Mouse (Mus musculus) intestine, embryonic 16.5 days (tissue): Measurements from ENCODE around the gene Ttc6. TPM values are rescaled to one million over a fixed set of nuclear protein-coding genes. Genes with fewer than 3 reads are reported as not detected.
A peak's percentile ranks its signal among the peaks of the same experiment; 100 is the strongest.

Experiments used
- ATAC-seq: fragments of 200-750 bp; cut with Nextera tagmentation; 2 replicates; pipeline ENCODE4 v1.8.0; 2017; ENCODE audit warnings: moderate TSS enrichment, moderate library complexity
- H3K27ac ChIP-seq: fragments of 300-500 bp; sonication (generic); 2 replicates; pipeline ENCODE4 v1.5.1; 2014; ENCODE audit warnings: mild to moderate bottlenecking, low read length
- H3K27me3 ChIP-seq: fragments of 300-500 bp; sonication (generic); replicated peaks from 2 replicates; pipeline ENCODE4 v1.6.1; 2014; ENCODE audit warnings: low read length, control low read depth, mixed read lengths; ENCODE audit not compliant: control insufficient read depth, insufficient read depth
- H3K36me3 ChIP-seq: fragments of 300-500 bp; sonication (generic); 2 replicates; pipeline ENCODE4 v1.6.1; 2014; ENCODE audit warnings: low read length, control low read depth; ENCODE audit not compliant: control insufficient read depth, insufficient read depth
- H3K4me1 ChIP-seq: fragments of 300-500 bp; sonication (generic); 2 replicates; pipeline ENCODE4 v1.6.1; 2014; ENCODE audit warnings: low read length, control low read depth, mixed read lengths; ENCODE audit not compliant: control insufficient read depth, insufficient read depth
- H3K4me2 ChIP-seq: fragments of 300-500 bp; sonication (generic); 2 replicates; pipeline ENCODE4 v1.6.1; 2014; ENCODE audit warnings: low read depth, low read length, control low read depth
- H3K4me3 ChIP-seq: fragments of 300-500 bp; sonication (generic); 2 replicates; pipeline ENCODE4 v1.5.1; 2014; ENCODE audit warnings: mild to moderate bottlenecking, low read length
- H3K9ac ChIP-seq: fragments of 300-500 bp; sonication (generic); 2 replicates; pipeline ENCODE4 v1.6.1; 2014; ENCODE audit warnings: low read depth, low read length
- H3K9me3 ChIP-seq: fragments of 300-500 bp; sonication (generic); 2 replicates; pipeline ENCODE4 v1.6.1; 2016; ENCODE audit warnings: low read length, control low read depth; ENCODE audit not compliant: control insufficient read depth
- WGBS: fragments of 180-500 bp; shearing (Covaris S2); extraction: QIAGEN DNeasy Blood & Tissue Kit; methylation state at CpG from one replicate; pipeline ENCODE4 v1.1.7; 2014; 5-methylcytosine and 5-hydroxymethylcytosine counted together
- polyA plus RNA-seq: library from polyadenylated mRNA; unstranded; fragments of >200 nt; fragmentation: Nextera tagmentation; extraction: Ambion mirVana; gene quantifications from 2 replicates; pipeline ENCODE4 v1.2.1, GENCODE M21; 2015

Ttc6 gene
- polyA plus RNA-seq, 1 experiment from 2014 or later, result 0.50 TPM

DNA sequence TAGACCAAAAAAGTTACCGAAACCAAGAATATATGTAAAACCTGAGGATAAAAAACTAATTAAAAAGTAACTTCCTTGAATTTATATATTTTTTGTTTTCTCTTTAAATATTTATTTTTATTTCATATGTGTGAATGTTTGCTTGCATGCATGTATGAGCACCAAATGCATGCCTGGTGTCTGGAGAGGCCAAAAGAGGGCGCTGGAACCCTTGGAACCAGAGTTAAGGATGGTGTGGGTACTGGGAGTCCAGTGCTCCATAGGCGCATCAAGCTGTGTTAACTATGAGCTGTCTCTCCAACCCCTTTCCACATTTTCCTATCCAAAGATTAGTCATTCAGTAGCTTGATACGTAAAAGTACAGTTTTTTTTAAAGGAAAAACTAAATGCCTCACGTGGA, 58.1 kb downstream of the Ttc6 start:
- Histone ChIP-seq H3K4me1 (no peaks in the 10 kb centered on the region), H3K4me3 (no peak overlapping the region), H3K27ac (no peak overlapping the region), H3K9ac (no peak overlapping the region), H3K4me2 (no peak overlapping the region), H3K36me3 (no peaks in the 10 kb centered on the region), H3K27me3 (no peaks in the 10 kb centered on the region), H3K9me3 (no peaks in the 10 kb centered on the region)
- no peak for ATAC-seq
- WGBS, result 75% methylated on average over 5 of the region's 5 CpGs

GRCm38 (mm10) chr12:57623264-57623663, 59.4 kb downstream of the Ttc6 start:
- Histone ChIP-seq H3K9me3 (no peaks in the 10 kb centered on the region), H3K9ac (no peak overlapping the region), H3K27ac (no peak overlapping the region), H3K4me2 (peak overlapping the region; percentile 30; the same call in 1 of the 2 replicates), H3K4me1 (no peaks in the 10 kb centered on the region), H3K27me3 (no peaks in the 10 kb centered on the region), H3K4me3 (0 out of 2 replicates have a peak overlapping the region, but pooled peaks have one; percentile 0), H3K36me3 (no peaks in the 10 kb centered on the region)
- 31% methylated on average over 7 of the region's 7 CpGs for WGBS
- peak; percentile 76 for ATAC-seq

DNA sequence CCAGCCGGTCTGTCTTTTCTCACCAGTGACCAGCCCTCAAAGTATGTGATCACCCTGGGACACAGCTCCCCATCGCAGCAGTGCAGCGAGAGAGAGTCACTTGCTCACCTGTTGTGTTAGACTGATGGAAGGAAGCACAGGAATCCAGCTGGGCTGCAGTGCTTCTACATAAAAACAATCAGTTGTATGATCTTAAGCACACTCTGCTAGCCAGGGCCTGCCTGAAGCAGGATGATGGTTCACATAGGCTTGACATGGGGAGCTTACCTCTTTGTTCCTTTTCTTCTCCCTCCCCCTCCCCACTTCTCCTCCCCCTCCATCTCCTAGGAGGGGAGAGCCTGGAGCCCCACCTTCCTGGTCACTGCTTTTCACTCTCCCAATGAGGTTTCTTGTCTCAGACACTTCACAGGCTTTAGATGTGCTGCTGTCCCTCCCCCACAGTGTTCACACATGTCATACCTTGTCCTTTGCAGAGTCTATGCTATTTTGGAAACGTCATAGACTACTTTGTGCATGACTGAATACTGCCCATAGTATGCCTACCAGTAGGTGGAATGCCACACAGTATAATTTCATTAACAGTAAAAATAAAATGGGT, 60.2 kb downstream of the Ttc6 start:
- Histone ChIP-seq H3K4me3 (no peak overlapping the region), H3K9me3 (no peaks in the 10 kb centered on the region), H3K4me2 (no peak overlapping the region), H3K9ac (no peak overlapping the region), H3K27ac (no peak overlapping the region), H3K27me3 (no peaks in the 10 kb centered on the region), H3K4me1 (no peaks in the 10 kb centered on the region), H3K36me3 (no peaks in the 10 kb centered on the region)
- WGBS, result 36% methylated on average over 4 of the region's 4 CpGs
- peak; percentile 31; the same call in 1 of the 2 replicates for ATAC-seq

- Histone ChIP-seq H3K27me3 (no peaks in the 10 kb centered on the region), H3K4me2 (no peak overlapping the region), H3K9ac (no peak overlapping the region), H3K36me3 (no peaks in the 10 kb centered on the region), H3K27ac (no peak overlapping the region), H3K9me3 (no peaks in the 10 kb centered on the region), H3K4me3 (no peak overlapping the region), H3K4me1 (no peaks in the 10 kb centered on the region)
- no peak for ATAC-seq
- 79% methylated on average over 4 of the region's 4 CpGs for WGBS
Observed at GRCm38 (mm10) chr12:57650011-57650410, 86.1 kb downstream of the Ttc6 start.

GRCm38 (mm10) chr12:57650677-57651076, 86.8 kb downstream of the Ttc6 start:
- Histone ChIP-seq H3K9ac (no peak overlapping the region), H3K4me1 (no peaks in the 10 kb centered on the region), H3K9me3 (no peaks in the 10 kb centered on the region), H3K27ac (no peak overlapping the region), H3K36me3 (no peaks in the 10 kb centered on the region), H3K4me3 (no peak overlapping the region), H3K27me3 (no peaks in the 10 kb centered on the region), H3K4me2 (no peak overlapping the region)
- ATAC-seq, result no peak
- 72% methylated on average over 8 of the region's 8 CpGs for WGBS

DNA sequence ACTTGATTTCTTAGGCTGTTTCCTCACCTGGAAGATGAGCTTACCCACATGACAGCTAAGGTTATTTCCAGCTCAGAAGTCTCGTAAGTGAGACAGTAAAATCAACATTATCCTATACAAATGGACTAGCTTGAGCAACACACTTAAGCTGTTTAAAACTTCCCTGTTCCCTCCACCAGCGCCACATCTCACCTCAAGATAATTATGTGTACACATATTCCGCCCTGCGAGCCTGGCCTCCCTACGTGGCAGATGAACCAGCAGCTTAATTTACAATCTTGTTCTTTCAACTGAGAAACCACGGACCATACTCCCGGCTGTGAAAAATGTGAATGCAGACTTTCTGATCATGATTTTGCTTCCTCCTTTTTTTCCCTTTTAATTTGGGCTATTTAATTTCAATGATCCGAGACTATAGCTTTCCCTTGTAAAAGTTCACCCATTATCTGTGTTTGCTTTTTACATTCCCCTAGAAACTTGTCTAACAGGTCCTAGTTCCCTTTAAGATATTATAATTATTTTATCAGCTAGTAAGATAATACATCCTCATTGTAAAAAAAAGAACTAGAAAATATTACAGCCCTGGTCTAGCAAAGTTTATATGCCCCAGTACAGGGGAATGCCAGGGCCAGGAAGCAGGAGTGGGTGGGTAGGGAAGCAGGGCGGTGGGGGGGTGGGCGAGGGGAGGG, 99.2 kb downstream of the Ttc6 start:
- peak; percentile 92 for ATAC-seq
- Histone ChIP-seq H3K4me1 (peaks cover 4% of the 10 kb centered on the region; the same call in 1 of the 2 replicates), H3K9me3 (no peaks in the 10 kb centered on the region), H3K36me3 (no peaks in the 10 kb centered on the region), H3K27me3 (no peaks in the 10 kb centered on the region), H3K9ac (no peak overlapping the region), H3K4me3 (no peak overlapping the region), H3K4me2 (peak overlapping the region; percentile 34), H3K27ac (peak overlapping the region; percentile 76)
- 44% methylated on average over 10 of the region's 10 CpGs for WGBS

GRCm38 (mm10) chr12:57672414-57672813, 108.5 kb downstream of the Ttc6 start:
- no peak for ATAC-seq
- Histone ChIP-seq H3K4me3 (no peak overlapping the region), H3K9ac (no peak overlapping the region), H3K9me3 (no peaks in the 10 kb centered on the region), H3K27me3 (no peaks in the 10 kb centered on the region), H3K4me2 (no peak overlapping the region), H3K27ac (no peak overlapping the region), H3K4me1 (no peaks in the 10 kb centered on the region), H3K36me3 (no peaks in the 10 kb centered on the region)
- 78% methylated on average over 2 of the region's 2 CpGs for WGBS

DNA sequence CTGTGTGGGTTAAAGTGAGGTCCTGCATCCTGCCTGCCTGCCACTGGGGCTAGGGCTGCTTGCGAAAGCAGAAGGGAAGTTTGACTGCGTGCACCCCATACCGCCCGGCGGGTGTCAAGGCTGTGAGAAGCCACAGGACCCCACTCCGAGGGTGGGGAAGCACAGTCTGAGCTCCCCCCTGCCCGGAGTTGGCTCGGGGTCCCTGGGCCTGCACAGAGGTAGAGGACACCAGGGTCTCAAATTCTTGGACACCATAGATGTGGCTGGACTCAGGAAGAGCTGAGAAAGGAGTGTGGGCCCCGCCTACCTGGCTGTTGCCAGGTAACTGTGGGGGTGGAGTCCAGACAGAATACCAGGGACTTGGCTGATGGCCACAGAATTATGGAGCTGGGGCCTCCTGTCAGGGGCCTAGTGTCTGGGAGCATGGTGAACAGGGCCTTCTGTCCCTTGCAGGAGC, 121.1 kb downstream of the Ttc6 start:
- no peaks in the 10 kb centered on the region for H3K27me3 ChIP-seq
- H3K4me3 ChIP-seq, result no peak overlapping the region
- H3K4me1 ChIP-seq, result peaks cover 7% of the 10 kb centered on the region
- H3K27ac ChIP-seq, result no peak overlapping the region
- H3K9ac ChIP-seq, result no peak overlapping the region
- no peaks in the 10 kb centered on the region for H3K9me3 ChIP-seq
- 45% methylated on average over 9 of the region's 9 CpGs for WGBS
- H3K36me3 ChIP-seq, result no peaks in the 10 kb centered on the region
- peak; percentile 99 for ATAC-seq
- H3K4me2 ChIP-seq, result no peak overlapping the region

DNA sequence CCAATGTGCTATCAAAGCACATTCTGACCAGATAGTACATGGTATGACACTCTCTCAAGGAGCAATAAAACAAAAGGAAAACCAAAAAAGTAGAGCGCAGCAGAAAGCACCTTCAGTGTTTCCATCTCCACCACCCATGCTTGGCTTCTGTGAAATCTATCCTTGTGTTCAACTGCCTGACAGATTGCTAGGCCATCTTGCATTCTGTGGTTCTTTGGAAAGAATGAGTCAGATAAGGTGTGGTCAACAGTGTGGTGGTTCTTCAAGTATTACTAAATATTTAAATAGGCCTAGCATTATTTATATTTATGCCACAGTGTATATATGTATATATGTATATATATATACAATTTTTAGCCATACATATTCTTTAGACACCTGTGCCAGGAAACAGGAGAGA, 146.1 kb downstream of the Ttc6 start:
- Histone ChIP-seq H3K27me3 (no peaks in the 10 kb centered on the region), H3K36me3 (no peaks in the 10 kb centered on the region), H3K4me1 (no peaks in the 10 kb centered on the region), H3K9me3 (no peaks in the 10 kb centered on the region), H3K27ac (no peak overlapping the region), H3K4me3 (no peak overlapping the region), H3K9ac (no peak overlapping the region), H3K4me2 (no peak overlapping the region)
- 95% methylated on average over 1 of the region's 1 CpGs for WGBS
- no peak for ATAC-seq
